Mouse (Mus musculus) liver, embryonic 11.5 days (tissue): ENCODE measurements at regions not wholly inside any gene's neighbourhood (a gene's known extent, or its start where the extent isn't known, plus 50 kb on each side); places are given as distances from the start of the nearest gene placed in this dataset.

Source experiments
- ATAC-seq: fragments of 200-750 bp; cut with Nextera tagmentation; replicated peaks from 2 replicates; pipeline ENCODE4 v1.8.0; 2017; ENCODE audit warnings: moderate number of reproducible peaks, mild to moderate bottlenecking, moderate TSS enrichment, moderate library complexity; ENCODE audit not compliant: low FRiP score
- DNase-seq: peaks from one replicate; pipeline ENCODE4 v3.0.0-alpha.2; 2017; ENCODE audit warnings: low spot score
- H3K27ac ChIP-seq: fragments of 300-500 bp; sonication (generic); 2 replicates; pipeline ENCODE4 v1.5.1; 2014; ENCODE audit warnings: mild to moderate bottlenecking, low read depth, low read length, control low read depth
- H3K27me3 ChIP-seq: fragments of 300-500 bp; sonication (generic); replicated peaks from 2 replicates; pipeline ENCODE4 v1.6.1; 2014; ENCODE audit warnings: low read length, mixed read lengths; ENCODE audit not compliant: control insufficient read depth, insufficient read depth
- H3K36me3 ChIP-seq: fragments of 300-500 bp; sonication (generic); 2 replicates; pipeline ENCODE4 v1.6.1; 2014; ENCODE audit warnings: mild to moderate bottlenecking, low read length, moderate library complexity, mixed read lengths; ENCODE audit not compliant: control insufficient read depth, insufficient read depth
- H3K4me1 ChIP-seq: fragments of 300-500 bp; sonication (generic); replicated peaks from 2 replicates; pipeline ENCODE4 v1.6.1; 2014; ENCODE audit warnings: low read length, mixed read lengths; ENCODE audit not compliant: control insufficient read depth, insufficient read depth
- H3K4me2 ChIP-seq: fragments of 300-500 bp; sonication (generic); 2 replicates; pipeline ENCODE4 v1.6.1; 2014; ENCODE audit warnings: mild to moderate bottlenecking, control low read depth, moderate library complexity
- H3K4me3 ChIP-seq: fragments of 300-500 bp; sonication (generic); 2 replicates; pipeline ENCODE4 v1.5.1; 2014; ENCODE audit warnings: low read depth, low read length, control low read depth
- H3K9ac ChIP-seq: fragments of 300-500 bp; sonication (generic); 2 replicates; pipeline ENCODE4 v1.6.1; 2014; ENCODE audit warnings: low read depth, low read length, control low read depth
- H3K9me3 ChIP-seq: fragments of 300-500 bp; sonication (generic); 2 replicates; pipeline ENCODE4 v1.6.1; 2016; ENCODE audit warnings: low read length, inconsistent platforms, mixed read lengths; ENCODE audit not compliant: control insufficient read depth
- WGBS: fragments of 180-500 bp; shearing (Covaris S2); extraction: QIAGEN DNeasy Blood & Tissue Kit; methylation state at CpG from one replicate; pipeline ENCODE4 v1.1.7; 2014; 5-methylcytosine and 5-hydroxymethylcytosine counted together

DNA sequence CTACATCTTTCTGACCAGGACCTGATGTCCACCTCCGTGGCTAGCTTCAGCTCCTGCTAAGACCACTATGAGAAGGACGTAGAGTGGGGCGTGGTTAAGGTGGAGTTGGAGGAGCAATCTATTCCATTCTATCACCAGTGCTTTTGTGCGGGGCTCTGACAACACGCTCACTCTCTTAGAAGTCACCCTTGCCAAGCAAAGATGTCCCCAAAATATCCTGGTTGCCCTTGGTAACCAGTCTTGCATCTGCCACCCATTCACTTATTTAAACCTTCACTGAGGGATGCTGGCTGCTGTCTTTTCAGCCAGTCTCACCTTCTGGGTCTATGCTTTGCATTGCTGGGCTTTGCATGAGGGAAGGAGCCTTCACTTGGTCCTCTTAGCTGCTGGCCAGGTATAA lies 138.4 kb upstream of the Fam19a5 start:
- no peaks in the 10 kb centered on the region; the same call in 1 of the 2 replicates for H3K9me3 ChIP-seq
- ATAC-seq (no peak), DNase-seq (no peak)
- no peak overlapping the region for H3K9ac ChIP-seq
- no peak overlapping the region for H3K4me3 ChIP-seq
- H3K27me3 ChIP-seq = no peaks in the 10 kb centered on the region
- 83% methylated on average over 5 of the region's 5 CpGs for WGBS
- H3K36me3 ChIP-seq = no peaks in the 10 kb centered on the region
- H3K4me1 ChIP-seq = no peaks in the 10 kb centered on the region
- H3K4me2 ChIP-seq = no peak overlapping the region
- H3K27ac ChIP-seq = no peak overlapping the region

DNA sequence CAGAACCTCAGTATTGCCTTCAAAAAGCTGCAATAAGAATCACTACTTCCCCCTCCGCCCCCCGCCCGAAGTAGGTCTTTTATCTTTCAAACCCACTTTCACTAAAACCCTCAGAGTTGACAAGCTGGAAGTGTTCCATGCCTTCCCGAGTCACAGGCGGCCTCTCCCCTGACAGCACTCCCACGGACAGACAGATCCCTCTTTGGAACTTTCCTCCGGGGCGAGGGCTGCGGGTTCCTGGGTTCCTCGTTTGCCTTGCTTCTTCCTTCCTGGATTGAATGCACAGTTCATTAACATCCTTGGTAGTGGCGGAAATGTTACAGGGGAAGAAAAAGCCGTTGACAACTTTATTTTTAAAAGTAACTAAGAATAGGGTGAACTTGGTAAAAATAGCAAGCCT lies 132.1 kb upstream of the Fam19a5 start:
- no peaks in the 10 kb centered on the region for H3K9me3 ChIP-seq
- no peak overlapping the region for H3K27ac ChIP-seq
- no peak overlapping the region for H3K4me3 ChIP-seq
- no peaks in the 10 kb centered on the region for H3K4me1 ChIP-seq
- H3K27me3 ChIP-seq = no peaks in the 10 kb centered on the region
- H3K36me3 ChIP-seq = no peaks in the 10 kb centered on the region
- no peak overlapping the region for H3K9ac ChIP-seq
- DNase-seq (no peak), ATAC-seq (no peak)
- 66% methylated on average over 12 of the region's 12 CpGs for WGBS
- H3K4me2 ChIP-seq = no peak overlapping the region

DNA sequence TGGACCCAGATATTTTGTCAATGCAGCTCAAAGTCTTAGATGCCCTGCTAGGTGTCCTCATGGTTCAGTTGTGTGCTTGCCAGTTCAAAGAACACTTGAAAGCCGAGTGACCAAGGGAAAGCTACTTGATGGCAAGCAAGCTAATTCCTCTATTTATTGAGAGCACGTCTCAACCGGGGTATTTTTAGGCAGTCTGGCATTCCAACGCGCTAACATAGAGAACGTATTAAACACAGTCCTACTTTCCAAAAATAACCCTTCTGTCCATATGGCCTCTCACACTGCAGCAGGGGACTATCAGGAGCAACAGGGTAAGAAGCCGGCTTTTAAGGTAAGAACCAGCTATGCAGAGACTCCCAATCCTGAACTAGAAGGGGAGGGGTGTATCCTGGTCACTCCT lies 128.1 kb upstream of the Fam19a5 start:
- no peak overlapping the region for H3K27ac ChIP-seq
- H3K9me3 ChIP-seq = no peaks in the 10 kb centered on the region
- H3K4me1 ChIP-seq = no peaks in the 10 kb centered on the region
- no peak overlapping the region for H3K4me2 ChIP-seq
- ATAC-seq (no peak), DNase-seq (no peak)
- H3K9ac ChIP-seq = no peak overlapping the region
- H3K36me3 ChIP-seq = no peaks in the 10 kb centered on the region
- 77% methylated on average over 7 of the region's 7 CpGs for WGBS
- no peak overlapping the region for H3K4me3 ChIP-seq
- no peaks in the 10 kb centered on the region for H3K27me3 ChIP-seq

- Histone ChIP-seq H3K27me3 (no peaks in the 10 kb centered on the region), H3K36me3 (no peaks in the 10 kb centered on the region), H3K4me3 (no peak overlapping the region), H3K9ac (no peak overlapping the region), H3K4me2 (no peak overlapping the region), H3K27ac (no peak overlapping the region), H3K4me1 (no peaks in the 10 kb centered on the region), H3K9me3 (no peaks in the 10 kb centered on the region)
- ATAC-seq (no peak), DNase-seq (no peak)
- 85% methylated on average over 4 of the region's 4 CpGs for WGBS
These were observed 122.4 kb upstream of the Fam19a5 start for GRCm38 (mm10) chr15:87421743-87422142.

DNA sequence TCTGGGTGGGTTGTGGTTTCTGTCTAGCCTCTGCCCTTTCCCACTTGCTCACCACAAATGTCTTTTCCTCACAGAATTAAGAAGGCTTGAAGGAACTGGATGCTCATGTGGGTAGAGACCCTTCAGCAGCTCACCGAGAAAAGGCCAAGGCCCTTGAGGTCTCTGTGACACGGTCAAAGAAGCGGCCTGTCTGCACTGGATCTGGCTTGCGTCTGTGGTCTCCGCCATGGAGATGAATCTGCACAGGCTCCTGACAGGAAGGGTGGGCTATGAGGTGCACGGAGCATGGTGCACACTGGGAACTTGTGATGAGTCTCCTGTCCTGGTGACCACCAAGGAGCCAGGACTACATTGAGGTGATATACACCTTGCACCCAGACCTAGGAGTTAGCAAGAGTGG lies 110.8 kb upstream of the Fam19a5 start:
- H3K4me2 ChIP-seq = no peak overlapping the region
- WGBS = 76% methylated on average over 6 of the region's 6 CpGs

DNA sequence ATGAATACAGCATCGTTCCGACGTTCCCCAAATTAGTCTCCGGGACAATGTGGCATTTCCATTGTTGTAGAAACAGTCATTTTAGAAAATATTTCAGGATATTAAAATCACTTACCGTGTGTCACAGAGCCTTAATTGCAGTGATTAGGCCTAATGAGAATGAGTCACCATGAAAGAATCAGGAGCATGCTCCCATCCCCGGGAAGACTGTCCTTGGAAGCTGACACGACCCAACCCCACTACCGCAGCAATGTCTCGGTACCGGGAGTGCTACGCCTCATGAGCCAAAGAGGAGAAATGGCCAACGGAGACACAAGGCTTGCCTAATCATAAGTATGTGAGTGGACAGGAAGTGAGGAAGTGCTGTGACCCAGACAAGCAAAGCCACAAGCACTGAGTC lies 110.2 kb upstream of the Fam19a5 start:
- no peak overlapping the region for H3K9ac ChIP-seq
- no peak overlapping the region for H3K4me3 ChIP-seq
- no peak for ATAC-seq
- no peaks in the 10 kb centered on the region for H3K4me1 ChIP-seq
- H3K27ac ChIP-seq = no peak overlapping the region
- no peaks in the 10 kb centered on the region for H3K27me3 ChIP-seq
- H3K4me2 ChIP-seq = no peak overlapping the region
- H3K9me3 ChIP-seq = no peaks in the 10 kb centered on the region; the same call in none of the 2 replicates
- WGBS = 87% methylated on average over 12 of the region's 12 CpGs
- H3K36me3 ChIP-seq = no peaks in the 10 kb centered on the region
- no peak for DNase-seq

More for the DNA sequence above, 110.8 kb upstream of the Fam19a5 start:
- Histone ChIP-seq H3K4me3 (no peak overlapping the region), H3K4me1 (no peaks in the 10 kb centered on the region), H3K9me3 (no peaks in the 10 kb centered on the region; the same call in none of the 2 replicates), H3K9ac (no peak overlapping the region), H3K27ac (no peak overlapping the region), H3K27me3 (no peaks in the 10 kb centered on the region), H3K36me3 (no peaks in the 10 kb centered on the region)
- DNase-seq (no peak), ATAC-seq (no peak)

- DNase-seq (no peak), ATAC-seq (no peak)
- H3K4me1 ChIP-seq = no peaks in the 10 kb centered on the region
- H3K9ac ChIP-seq = no peak overlapping the region
- H3K4me2 ChIP-seq = no peak overlapping the region
- H3K36me3 ChIP-seq = no peaks in the 10 kb centered on the region
- H3K4me3 ChIP-seq = no peak overlapping the region
- no peak overlapping the region for H3K27ac ChIP-seq
- H3K9me3 ChIP-seq = no peaks in the 10 kb centered on the region; the same call in none of the 2 replicates
- no peaks in the 10 kb centered on the region for H3K27me3 ChIP-seq
- WGBS = 87% methylated on average over 2 of the region's 2 CpGs
These were observed 108.5 kb upstream of the Fam19a5 start for GRCm38 (mm10) chr15:87435566-87435965.

DNA sequence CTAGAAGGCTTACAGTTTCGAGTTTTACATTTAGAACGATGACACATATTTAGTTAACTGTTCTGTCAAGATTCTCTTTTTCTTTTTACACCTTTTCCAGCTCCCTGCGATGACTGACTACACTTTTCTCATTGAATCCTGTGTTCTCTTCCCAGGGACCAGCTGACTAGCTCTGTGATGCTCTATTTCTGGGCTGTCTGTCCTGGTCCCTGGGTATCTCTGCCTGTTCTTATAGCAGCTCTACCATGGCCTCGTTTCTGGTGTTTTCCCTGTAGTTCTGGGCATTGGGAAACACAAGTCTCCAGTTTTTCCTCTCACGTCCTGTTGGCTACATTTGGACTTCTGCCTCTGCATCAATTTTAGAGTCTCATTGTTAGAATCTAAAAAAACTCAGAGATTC lies 106.5 kb upstream of the Fam19a5 start:
- Histone ChIP-seq H3K36me3 (no peaks in the 10 kb centered on the region), H3K4me2 (no peak overlapping the region), H3K4me1 (no peaks in the 10 kb centered on the region), H3K9me3 (no peaks in the 10 kb centered on the region; the same call in none of the 2 replicates), H3K27ac (no peak overlapping the region), H3K9ac (no peak overlapping the region), H3K27me3 (no peaks in the 10 kb centered on the region), H3K4me3 (no peak overlapping the region)
- 73% methylated on average over 5 of the region's 5 CpGs for WGBS
- DNase-seq (no peak), ATAC-seq (no peak)

DNA sequence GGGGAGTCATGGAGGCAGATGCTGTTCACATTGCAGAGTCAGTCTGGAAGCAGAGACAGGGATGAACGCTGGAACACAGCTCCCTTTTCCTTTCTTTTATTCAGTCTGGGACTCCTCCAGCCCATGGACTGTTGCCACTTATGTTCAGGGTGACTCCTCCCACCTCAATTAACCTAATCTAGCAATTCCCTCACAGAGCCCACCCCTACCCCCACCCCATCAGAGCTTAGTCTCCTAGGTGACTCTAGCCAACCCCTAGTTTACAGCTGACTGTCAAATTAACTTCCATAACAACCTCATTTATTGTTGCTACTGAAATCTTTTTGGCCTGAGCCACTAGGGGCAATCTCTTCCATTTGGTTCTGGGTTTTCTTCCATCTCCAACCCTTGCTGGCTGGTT lies 85.2 kb upstream of the Fam19a5 start:
- H3K4me2 ChIP-seq = no peak overlapping the region
- ATAC-seq (no peak), DNase-seq (no peak)
- H3K36me3 ChIP-seq = no peaks in the 10 kb centered on the region
- H3K27me3 ChIP-seq = no peaks in the 10 kb centered on the region
- no peak overlapping the region for H3K9ac ChIP-seq
- WGBS = 47% methylated on average over 1 of the region's 1 CpGs
- H3K4me1 ChIP-seq = no peaks in the 10 kb centered on the region
- no peak overlapping the region for H3K4me3 ChIP-seq
- no peaks in the 10 kb centered on the region for H3K9me3 ChIP-seq
- no peak overlapping the region for H3K27ac ChIP-seq
